Mouse (Mus musculus): ENCODE data around the gene Tmed2.
"Not testable (repeated sequence)": the region's sequence is repeated elsewhere in the genome, so short reads cannot be mapped to it uniquely, and the experiment has no call there.

Gene Tmed2

DNA sequence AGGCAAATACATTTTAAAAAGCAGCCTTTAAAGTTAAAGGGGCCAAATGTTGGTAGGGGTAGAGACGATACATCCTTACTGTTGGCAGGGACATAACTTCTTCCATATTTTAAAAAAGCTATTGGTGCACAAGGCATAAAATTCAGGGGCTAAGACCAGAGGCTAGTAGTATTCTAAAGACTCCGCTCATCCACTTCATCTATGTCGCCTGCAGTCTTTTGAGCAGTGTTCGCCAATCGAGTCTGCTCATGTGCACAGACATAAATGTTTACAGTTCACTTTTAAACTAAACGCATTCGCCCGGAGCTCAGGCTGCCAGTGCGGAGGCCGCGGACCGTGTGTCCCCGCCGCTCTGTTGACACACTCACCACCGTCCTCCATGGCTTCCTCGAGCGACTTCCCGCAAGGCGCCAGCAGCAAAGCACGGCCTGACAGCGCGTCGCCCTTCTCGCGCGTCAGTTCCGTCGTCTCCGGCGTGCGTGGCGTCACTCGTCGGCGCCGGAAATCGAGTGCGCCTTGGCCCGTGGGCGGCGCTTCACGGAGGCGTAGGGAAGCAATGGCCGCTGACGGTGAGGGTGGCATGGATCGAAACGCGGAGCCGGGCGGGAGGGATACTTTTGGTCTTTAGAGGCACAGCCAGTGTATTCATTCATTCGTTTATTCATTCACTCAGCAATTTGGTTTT is 38.3 kb downstream of the Tmed2 start, which contains the start of the genes Eif2b1 and Gtf2h3:
Gene Eif2b1, minus strand, starts transcription at position 499 of the 685 bp plus-strand sequence.
Gene Gtf2h3, plus strand, starts transcription at position 508 of the 685 bp plus-strand sequence.
- DNase-seq (ENCODE audit: low spot score): peak; percentile 93

- no peak for DNase-seq (ENCODE audit: low spot score)
Measured at GRCm38 (mm10) chr5:124582515-124582914, 42.0 kb downstream of the Tmed2 start.

DNA sequence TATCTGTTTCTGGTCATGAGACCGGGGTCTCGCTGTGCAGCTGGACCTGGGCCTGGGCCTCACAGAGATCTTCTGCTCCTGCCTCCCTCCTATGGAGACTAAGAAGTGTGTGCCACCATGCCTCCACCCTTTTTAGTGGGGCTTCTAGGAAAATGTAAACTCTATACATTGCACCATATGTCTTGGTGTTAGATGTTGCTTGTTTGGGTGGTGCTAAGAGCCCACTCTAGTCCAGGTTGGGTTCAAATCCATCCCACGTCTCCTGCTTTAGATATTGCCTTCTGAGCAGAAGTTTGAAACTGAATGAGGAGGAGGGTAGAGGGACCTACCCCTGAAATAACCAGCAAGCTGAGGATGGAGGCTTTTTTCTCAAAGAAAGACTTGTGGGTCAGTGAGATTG is 52.3 kb downstream of the Tmed2 start:
- no peak for DNase-seq (ENCODE audit: low spot score)

DNA sequence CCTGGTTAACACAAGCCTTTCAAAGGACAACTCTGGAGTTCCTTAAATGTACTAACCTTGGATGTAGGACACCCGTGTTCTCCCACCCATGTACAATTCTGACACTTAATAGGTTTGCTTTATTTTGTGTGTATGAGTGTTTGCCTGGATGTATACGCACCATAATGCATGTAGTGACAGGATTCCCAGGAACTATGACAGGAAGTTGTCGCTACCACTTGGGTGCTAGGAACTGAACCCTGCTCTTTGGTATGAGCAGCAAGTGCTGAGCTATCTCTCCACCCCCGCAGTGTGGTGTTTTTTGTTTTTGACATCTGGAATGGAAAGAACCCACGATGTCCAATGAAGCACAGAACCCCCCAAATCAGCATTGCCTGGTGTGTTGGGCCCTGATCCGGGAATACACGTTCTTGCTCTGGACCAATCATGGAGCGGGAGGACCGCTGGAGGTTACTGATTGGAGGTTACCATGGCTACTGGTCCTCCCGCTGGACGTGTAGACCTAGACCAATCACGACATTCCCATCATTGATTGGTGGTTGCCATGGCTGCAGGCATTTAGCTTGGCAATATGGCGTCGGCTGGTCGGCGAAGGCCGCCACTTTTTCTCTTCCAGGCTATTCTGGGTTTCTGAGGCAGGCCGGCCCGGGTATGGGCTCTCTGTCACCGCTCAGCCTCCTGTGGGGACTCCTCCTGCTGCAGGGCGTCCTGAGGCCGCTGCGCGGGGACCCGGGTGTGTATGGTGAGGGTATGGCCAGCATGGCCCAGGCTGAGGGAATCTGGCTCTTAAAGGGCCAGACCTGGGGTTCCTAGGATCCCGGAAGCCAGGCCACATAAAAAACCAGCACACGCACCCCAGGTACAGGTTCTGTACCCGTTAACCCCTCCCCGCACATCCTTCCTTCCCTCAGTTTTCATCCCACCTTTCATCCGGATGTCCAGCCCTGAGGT is 58.0 kb downstream of the Tmed2 start:
- DNase-seq (ENCODE audit: low spot score): peak; percentile 95

DNA sequence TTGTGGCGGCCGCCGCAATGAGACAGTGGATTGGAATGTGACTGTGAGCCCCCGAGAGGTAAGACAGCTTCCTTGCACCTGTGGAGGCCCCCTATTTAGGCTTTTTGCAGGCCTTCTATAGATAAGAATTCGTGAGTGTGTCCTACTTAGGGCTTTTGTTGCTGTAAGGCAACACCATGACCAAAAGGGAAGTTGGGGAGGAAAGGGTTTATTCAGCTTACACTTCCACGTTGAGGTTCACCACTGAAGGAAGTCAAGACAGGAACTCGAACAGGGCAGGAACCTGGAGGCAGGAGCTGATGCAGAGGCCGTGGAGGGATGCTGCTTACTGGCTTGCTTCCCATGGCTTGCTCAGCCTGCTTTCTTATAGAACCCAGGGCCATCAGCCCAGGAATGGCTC is 59.2 kb downstream of the Tmed2 start:
- not testable (repeated sequence) for DNase-seq (ENCODE audit: low spot score)

Measured in urinary bladder, postnatal 14 days (tissue).